Mouse (Mus musculus) heart, postnatal 0 days (tissue): ENCODE measurements around the gene Ric1.

ENCODE experiments used
- CTCF ChIP-seq: IDR thresholded peaks from 2 replicates; pipeline ENCODE4 v1.5.1; 2016; ENCODE audit warnings: antibody characterized with exemption, control low read depth, low read depth
- EP300 ChIP-seq: IDR thresholded peaks from 2 replicates; pipeline ENCODE4 v1.6.1; 2016; ENCODE audit warnings: antibody characterized with exemption, low read depth

DNA sequence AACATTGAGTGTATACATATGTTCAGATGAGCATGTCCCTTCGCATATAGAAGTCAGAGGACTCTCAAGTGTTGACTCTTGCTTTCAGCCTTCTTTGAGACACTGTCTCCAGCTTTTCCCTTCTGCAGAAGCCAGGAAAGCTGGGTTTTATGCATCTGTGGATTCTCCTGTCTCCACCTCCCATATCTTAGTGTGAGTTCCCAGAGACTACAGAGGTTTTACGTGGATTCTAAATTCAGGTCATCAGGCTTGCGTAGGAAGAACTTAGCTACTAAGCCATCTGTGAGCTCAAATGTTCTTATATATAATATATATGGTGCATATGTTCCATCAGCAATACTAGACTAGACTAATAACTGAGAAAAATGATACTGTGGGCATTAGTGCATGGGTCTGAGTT lies 74.2 kb downstream of the Ric1 start:
- TF ChIP-seq CTCF: no peak
- no peak for TF ChIP-seq EP300
